Mouse (Mus musculus) forebrain, embryonic 16.5 days (tissue): ENCODE measurements at regions not wholly inside any gene's neighbourhood (a gene's known extent, or its start where the extent isn't known, plus 50 kb on each side); places are given as distances from the start of the nearest gene placed in this dataset.
A peak's percentile ranks its signal among the peaks of the same experiment; 100 is the strongest.

Experiments used
- ATAC-seq: fragments of 200-750 bp; cut with Nextera tagmentation; 2 replicates; pipeline ENCODE4 v1.8.0; 2017; ENCODE audit warnings: mild to moderate bottlenecking, moderate library complexity
- H3K27ac ChIP-seq: fragments of 300-500 bp; sonication (generic); 2 replicates; pipeline ENCODE4 v1.5.1; 2014; ENCODE audit warnings: low read length, control low read depth
- H3K27me3 ChIP-seq: fragments of 300-500 bp; sonication (generic); replicated peaks from 2 replicates; pipeline ENCODE4 v1.6.1; 2014; ENCODE audit warnings: low read length; ENCODE audit not compliant: control insufficient read depth, insufficient read depth
- H3K36me3 ChIP-seq: fragments of 300-500 bp; sonication (generic); 2 replicates; pipeline ENCODE4 v1.6.1; 2014; ENCODE audit not compliant: control insufficient read depth, insufficient read depth
- H3K4me1 ChIP-seq: fragments of 300-500 bp; sonication (generic); replicated peaks from 2 replicates; pipeline ENCODE4 v1.6.1; 2014; ENCODE audit warnings: low read length; ENCODE audit not compliant: control insufficient read depth, insufficient read depth
- H3K4me2 ChIP-seq: fragments of 300-500 bp; sonication (generic); 2 replicates; pipeline ENCODE4 v1.6.1; 2014; ENCODE audit warnings: mild to moderate bottlenecking, low read length, control low read depth
- H3K4me3 ChIP-seq: fragments of 300-500 bp; sonication (generic); replicated peaks from 2 replicates; pipeline ENCODE4 v1.5.1; 2014; ENCODE audit warnings: mild to moderate bottlenecking, low read length, control low read depth
- H3K9ac ChIP-seq: fragments of 300-500 bp; sonication (generic); replicated peaks from 2 replicates; pipeline ENCODE4 v1.6.1; 2014; ENCODE audit warnings: low read depth, low read length, control low read depth
- H3K9me3 ChIP-seq: fragments of 300-500 bp; sonication (generic); 2 replicates; pipeline ENCODE4 v1.6.1; 2016; ENCODE audit warnings: low read length; ENCODE audit not compliant: control insufficient read depth
- WGBS: fragments of 180-500 bp; shearing (Covaris S2); extraction: QIAGEN DNeasy Blood & Tissue Kit; methylation state at CpG from one replicate; pipeline ENCODE4 v1.1.7; 2014; 5-methylcytosine and 5-hydroxymethylcytosine counted together

DNA sequence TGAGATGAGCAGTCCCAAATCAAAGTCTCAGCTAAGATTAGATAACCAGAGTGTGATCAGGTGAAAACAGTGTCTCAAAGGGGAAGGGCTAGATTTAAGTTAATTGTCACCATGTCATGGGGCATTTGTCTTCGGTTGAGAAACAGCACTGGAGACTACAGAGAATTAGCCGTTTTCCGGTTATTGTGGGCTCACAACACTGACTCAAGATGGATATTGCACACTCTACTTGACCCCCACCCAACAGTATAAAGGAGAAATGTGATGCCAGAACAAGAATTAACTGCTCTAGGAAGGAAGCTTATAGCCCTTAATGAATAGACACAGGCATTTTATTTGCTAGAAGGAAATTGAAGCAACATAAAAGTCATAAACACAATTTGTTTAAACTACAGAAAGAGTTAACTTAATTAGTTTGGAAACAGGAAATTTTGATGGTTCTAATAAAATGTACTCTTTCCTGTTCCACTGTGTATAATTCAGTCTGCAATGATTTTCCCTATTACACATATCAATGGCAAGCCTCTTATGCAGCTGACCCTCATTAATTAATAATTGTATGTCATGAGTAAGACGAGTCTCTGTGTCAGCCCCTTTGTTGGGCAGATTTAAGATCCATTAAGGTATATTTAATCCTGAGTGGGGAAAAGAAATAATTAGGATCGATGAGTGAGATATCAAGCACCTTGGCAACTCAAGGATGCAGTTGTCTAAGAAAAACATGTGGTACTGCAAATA lies 277.4 kb upstream of the Tmeff2 start:
- no peak overlapping the region for H3K4me2 ChIP-seq
- ATAC-seq: no peak

DNA sequence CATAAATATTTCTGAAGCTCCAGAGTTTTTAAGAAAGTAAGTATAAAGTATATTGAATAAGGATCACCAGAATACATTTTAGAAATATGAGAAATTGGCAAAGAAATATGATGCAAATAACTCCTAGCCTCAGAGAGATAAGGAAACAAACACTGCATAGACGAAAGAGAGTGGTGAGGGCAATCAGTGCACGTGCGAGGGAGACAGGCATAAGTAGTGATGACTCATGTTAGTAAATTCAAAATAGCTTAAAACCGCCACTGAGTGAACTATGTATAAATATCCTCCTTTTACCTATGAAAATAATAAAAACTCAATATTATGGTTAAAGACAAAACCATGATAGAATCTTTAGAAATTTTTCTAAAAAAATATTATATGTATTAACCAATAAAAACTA lies 271.4 kb upstream of the Tmeff2 start:
- Histone ChIP-seq H3K27ac (no peak overlapping the region), H3K36me3 (no peaks in the 10 kb centered on the region), H3K9me3 (no peaks in the 10 kb centered on the region), H3K4me3 (no peak overlapping the region), H3K4me2 (no peak overlapping the region), H3K4me1 (no peaks in the 10 kb centered on the region), H3K9ac (no peak overlapping the region), H3K27me3 (no peaks in the 10 kb centered on the region)
- ATAC-seq: no peak
- 93% methylated on average over 4 of the region's 4 CpGs for WGBS

More for the DNA sequence above, 277.4 kb upstream of the Tmeff2 start:
- 75% methylated on average over 5 of the region's 5 CpGs for WGBS
- H3K27me3 ChIP-seq: no peaks in the 10 kb centered on the region
- no peaks in the 10 kb centered on the region for H3K36me3 ChIP-seq
- no peaks in the 10 kb centered on the region for H3K9me3 ChIP-seq
- no peak overlapping the region for H3K4me3 ChIP-seq
- no peak overlapping the region for H3K27ac ChIP-seq
- H3K9ac ChIP-seq: no peak overlapping the region
- no peaks in the 10 kb centered on the region for H3K4me1 ChIP-seq

DNA sequence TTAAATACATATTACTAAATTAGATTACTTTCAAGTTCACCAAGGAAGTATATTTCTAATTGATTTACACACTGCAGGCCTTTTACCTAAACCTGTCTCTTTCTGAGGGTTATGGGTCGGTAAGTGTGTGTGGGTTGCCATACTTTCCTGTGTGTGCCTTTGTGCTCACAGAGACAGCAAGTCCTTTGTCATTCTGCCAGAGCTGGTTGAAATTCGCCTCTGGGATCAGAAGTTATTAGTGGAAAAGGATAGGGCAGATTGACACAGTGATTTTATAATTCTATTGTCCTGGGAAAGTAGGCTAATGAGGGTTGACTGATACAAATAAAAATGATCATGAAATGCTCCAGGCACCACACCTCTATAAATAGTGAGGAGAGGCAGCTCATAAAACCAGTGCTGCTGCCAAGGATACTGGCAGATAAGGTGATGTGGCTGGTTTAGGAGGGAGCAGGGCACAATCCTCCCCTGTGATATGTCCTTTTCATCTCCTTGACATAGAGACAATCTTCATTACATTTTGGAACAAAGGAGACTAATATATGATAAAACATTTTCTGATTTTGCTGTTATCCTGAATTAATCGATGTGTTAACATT lies 270.9 kb upstream of the Tmeff2 start:
- no peak overlapping the region for H3K4me3 ChIP-seq
- no peak for ATAC-seq
- 52% methylated on average over 3 of the region's 3 CpGs for WGBS
- H3K36me3 ChIP-seq: no peaks in the 10 kb centered on the region
- H3K9me3 ChIP-seq: no peaks in the 10 kb centered on the region
- H3K27ac ChIP-seq: no peak overlapping the region
- H3K4me2 ChIP-seq: no peak overlapping the region
- H3K9ac ChIP-seq: no peak overlapping the region
- H3K27me3 ChIP-seq: no peaks in the 10 kb centered on the region
- no peaks in the 10 kb centered on the region for H3K4me1 ChIP-seq

DNA sequence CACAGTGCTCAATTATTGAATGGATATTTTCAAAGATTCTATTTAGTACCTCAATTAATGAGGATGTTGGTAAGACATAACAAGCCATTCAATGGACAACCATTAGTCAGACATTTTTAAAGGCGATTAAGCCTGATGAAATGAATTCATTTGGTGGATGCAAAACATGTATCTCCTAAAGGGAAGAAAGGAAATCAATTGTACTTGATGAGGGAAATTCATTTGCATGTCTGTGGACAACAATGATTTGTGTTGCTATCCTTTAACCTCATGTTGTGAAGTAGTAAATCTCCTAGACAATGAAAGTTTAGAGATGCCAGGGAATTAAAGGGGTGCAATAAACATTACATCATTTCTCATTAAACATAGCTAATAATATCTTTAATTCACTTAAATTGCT lies 262.5 kb upstream of the Tmeff2 start:
- no peak for ATAC-seq
- Histone ChIP-seq H3K27ac (no peak overlapping the region), H3K4me1 (no peaks in the 10 kb centered on the region), H3K4me2 (no peak overlapping the region), H3K27me3 (no peaks in the 10 kb centered on the region), H3K9me3 (no peaks in the 10 kb centered on the region), H3K4me3 (no peak overlapping the region), H3K36me3 (no peaks in the 10 kb centered on the region), H3K9ac (no peak overlapping the region)
- 46% methylated on average over 1 of the region's 1 CpGs for WGBS

DNA sequence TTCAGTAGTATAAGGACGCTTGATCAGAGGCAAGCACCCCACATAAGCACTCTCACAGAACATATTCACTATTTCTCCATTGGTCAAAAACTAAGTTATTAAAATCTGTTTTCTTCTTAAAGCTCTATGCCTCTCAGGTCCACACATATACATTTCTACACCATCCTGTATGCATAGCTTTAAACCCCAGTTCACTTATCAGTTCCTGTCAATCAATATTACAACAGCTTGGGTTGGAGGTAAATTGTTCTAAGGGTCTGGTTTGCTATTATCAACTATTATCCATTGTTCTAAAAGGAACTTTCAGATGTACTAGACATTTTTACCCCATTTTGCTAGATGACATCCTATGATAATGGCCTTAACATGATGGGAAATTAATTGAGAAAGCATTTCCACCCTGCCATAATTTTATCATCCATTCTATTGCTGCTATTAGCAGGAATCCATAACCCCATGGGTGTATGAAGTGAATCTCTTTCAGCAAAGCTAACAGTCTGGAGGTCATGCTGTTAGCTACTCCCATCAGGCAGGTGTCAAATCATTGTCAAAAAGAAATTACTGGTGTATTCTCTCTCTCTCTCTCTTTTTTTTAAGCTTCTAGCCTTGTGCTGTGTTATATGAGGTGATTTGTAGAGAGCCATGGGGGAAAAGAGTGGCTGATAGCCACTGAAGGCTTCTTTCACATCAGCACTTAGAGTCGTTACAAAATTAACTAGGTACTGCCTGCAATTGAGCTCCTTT lies 253.3 kb upstream of the Tmeff2 start:
- 67% methylated on average over 2 of the region's 2 CpGs for WGBS

DNA sequence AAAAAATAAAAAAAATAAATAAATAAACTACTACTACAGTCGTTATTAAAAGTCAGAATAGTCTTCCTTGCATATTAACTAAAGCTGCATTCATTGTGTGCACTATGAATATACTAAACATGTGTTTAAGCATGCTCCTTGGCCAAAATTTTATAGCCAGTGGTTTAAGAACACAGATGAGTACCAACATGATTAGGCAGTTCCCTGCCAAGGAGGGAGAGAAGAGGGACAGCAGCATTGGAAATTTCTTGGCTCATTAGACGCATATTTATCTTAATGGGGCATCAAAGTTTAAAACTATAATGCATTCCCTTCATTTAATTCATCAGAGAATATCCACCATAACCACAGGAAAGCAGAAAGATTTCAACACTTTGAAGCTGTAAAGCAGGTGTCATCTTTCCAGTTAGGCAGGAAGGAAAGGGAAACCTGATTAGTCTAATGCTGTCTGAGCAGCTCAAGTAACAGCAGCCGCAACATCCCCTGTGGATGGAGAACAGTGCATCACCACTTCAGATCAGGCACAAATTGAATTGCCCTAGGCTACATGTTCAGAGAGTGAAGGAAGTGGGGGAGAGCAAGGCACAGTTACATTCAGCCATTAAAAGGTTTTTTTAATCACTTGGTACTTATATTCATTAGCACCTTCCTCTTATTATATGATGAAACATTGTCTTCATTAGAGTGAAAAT lies 248.3 kb upstream of the Tmeff2 start:
- Histone ChIP-seq H3K4me1 (no peaks in the 10 kb centered on the region), H3K9me3 (no peaks in the 10 kb centered on the region), H3K27me3 (no peaks in the 10 kb centered on the region), H3K9ac (no peak overlapping the region), H3K4me2 (no peak overlapping the region), H3K27ac (no peak overlapping the region), H3K4me3 (no peak overlapping the region), H3K36me3 (no peaks in the 10 kb centered on the region)
- peak; percentile 61 for ATAC-seq
- WGBS: 40% methylated on average over 3 of the region's 3 CpGs

More for the DNA sequence above, 253.3 kb upstream of the Tmeff2 start:
- ATAC-seq: peak; percentile 58
- Histone ChIP-seq H3K36me3 (no peaks in the 10 kb centered on the region), H3K27ac (no peak overlapping the region), H3K27me3 (no peaks in the 10 kb centered on the region), H3K9ac (no peak overlapping the region), H3K4me1 (no peaks in the 10 kb centered on the region), H3K9me3 (no peaks in the 10 kb centered on the region), H3K4me2 (no peak overlapping the region), H3K4me3 (no peak overlapping the region)

DNA sequence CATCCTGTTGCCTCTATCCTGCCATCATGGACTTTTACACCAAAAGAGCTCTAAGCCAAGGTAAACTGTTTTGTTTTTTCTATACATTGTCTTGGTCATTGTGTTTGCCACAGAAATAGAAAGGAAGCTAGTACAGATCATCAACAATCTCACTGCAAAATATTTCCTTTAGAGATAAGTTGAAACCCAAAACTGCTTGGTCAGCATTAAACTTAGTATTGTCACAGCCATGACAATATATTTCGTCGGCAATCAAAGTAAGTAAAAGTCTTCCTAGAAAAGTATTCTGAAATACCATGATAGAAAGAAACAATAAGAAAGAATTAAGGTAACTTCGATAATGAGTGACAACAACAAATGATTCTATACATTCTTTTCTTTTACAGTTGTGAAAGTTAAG lies 235.3 kb upstream of the Tmeff2 start:
- no peaks in the 10 kb centered on the region for H3K27me3 ChIP-seq
- H3K27ac ChIP-seq: no peak overlapping the region
- H3K9ac ChIP-seq: no peak overlapping the region
- no peaks in the 10 kb centered on the region for H3K4me1 ChIP-seq
- H3K36me3 ChIP-seq: no peaks in the 10 kb centered on the region
- no peaks in the 10 kb centered on the region for H3K9me3 ChIP-seq
- ATAC-seq: no peak
- WGBS: 90% methylated on average over 3 of the region's 3 CpGs
- no peak overlapping the region for H3K4me3 ChIP-seq
- H3K4me2 ChIP-seq: no peak overlapping the region

DNA sequence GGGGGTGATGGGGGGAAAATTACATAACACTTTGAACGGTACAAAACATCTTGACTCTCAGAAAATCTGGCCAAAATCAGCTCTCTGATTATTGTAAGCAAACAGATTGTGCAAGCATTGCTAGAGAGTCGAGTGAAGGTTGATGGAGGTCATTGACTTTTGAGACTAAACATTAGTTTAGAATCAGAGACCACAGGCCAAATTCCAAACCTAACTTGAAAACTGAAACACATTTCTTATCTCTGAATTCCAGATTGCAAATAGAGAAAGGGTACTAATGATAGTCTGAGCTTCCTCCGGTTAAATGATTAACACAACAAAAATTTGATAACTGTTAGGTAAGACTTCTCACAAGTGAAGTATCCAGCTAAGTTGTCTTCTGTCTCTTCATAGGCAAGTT lies 217.5 kb upstream of the Tmeff2 start:
- H3K4me2 ChIP-seq: no peak overlapping the region
- no peak overlapping the region for H3K27ac ChIP-seq
- H3K9me3 ChIP-seq: no peaks in the 10 kb centered on the region
- H3K36me3 ChIP-seq: no peaks in the 10 kb centered on the region
- no peaks in the 10 kb centered on the region for H3K4me1 ChIP-seq
- no peak overlapping the region for H3K9ac ChIP-seq
- no peak overlapping the region for H3K4me3 ChIP-seq
- ATAC-seq: no peak
- WGBS: 84% methylated on average over 3 of the region's 3 CpGs
- no peaks in the 10 kb centered on the region for H3K27me3 ChIP-seq

DNA sequence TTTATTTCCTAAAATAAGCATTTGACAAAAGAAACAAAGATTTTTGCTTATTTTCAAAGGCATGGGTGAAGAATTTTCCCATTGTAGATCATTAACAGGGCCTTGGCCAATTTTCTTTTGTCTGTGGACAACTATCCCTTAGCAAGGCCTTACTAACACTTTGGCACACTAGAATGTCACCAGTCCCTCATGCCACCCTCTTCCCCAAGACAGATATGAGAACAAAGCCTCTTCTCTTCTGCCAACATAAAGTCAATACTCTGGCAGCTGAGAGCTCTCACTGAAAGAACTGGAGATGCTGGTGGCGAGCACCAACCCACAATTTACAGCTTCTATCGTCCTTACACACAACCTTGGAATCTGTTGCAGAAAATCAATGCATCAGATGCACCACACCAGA lies 215.1 kb upstream of the Tmeff2 start:
- H3K4me1 ChIP-seq: no peaks in the 10 kb centered on the region
- H3K4me2 ChIP-seq: no peak overlapping the region
- H3K4me3 ChIP-seq: no peak overlapping the region
- H3K9ac ChIP-seq: no peak overlapping the region
- 64% methylated on average over 2 of the region's 2 CpGs for WGBS
- H3K36me3 ChIP-seq: no peaks in the 10 kb centered on the region
- no peaks in the 10 kb centered on the region for H3K27me3 ChIP-seq
- H3K9me3 ChIP-seq: no peaks in the 10 kb centered on the region
- H3K27ac ChIP-seq: no peak overlapping the region
- no peak for ATAC-seq
